Mouse (Mus musculus) cerebellum, adult 11-12 months (tissue): ENCODE data around the gene Csf3.
"Not testable (repeated sequence)": the region's sequence is repeated elsewhere in the genome, so short reads cannot be mapped to it uniquely, and the experiment has no call there.

ENCODE experiments used
- DNase-seq: peaks from one replicate; pipeline ENCODE4 v3.0.0; 2022

The Csf3 gene

DNA sequence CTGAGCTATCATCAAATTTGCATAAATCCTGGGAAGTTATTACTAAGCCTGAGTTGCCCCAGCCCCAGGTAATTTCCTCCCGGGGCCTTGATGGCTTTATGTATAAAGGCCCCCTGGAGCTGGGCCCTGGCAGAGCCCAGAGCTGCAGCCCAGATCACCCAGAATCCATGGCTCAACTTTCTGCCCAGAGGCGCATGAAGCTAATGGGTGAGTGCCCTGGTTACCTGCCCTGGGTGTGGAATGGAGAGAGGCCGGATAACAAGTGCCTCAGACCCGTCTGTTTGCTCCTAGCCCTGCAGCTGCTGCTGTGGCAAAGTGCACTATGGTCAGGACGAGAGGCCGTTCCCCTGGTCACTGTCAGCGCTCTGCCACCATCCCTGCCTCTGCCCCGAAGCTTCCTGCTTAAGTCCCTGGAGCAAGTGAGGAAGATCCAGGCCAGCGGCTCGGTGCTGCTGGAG is at the start of gene Csf3:
Csf3 (plus strand) TSS at position 51 of the 458 bp plus-strand sequence.
- DNase-seq: no peak

DNA sequence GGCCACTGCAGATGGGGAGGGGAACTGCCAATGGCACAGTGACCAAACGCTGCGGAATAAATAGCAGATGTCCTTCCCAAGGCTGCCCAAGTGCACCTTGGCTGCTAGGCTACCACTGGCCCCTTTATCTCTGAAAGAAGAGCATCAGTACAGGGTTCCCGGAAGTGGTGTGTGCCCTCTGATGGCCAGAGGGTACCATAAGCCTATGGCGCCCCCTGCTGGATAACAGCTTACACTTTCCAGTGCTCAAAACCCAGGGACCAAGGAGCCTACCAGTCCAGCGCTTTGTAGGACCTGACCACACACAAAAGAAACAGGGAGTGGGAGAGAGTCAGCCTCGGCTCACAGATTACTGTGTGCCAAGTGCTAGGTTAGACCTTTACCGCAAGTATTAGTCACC is 46.0 kb upstream of the Csf3 start:
- DNase-seq: not testable (repeated sequence)

DNA sequence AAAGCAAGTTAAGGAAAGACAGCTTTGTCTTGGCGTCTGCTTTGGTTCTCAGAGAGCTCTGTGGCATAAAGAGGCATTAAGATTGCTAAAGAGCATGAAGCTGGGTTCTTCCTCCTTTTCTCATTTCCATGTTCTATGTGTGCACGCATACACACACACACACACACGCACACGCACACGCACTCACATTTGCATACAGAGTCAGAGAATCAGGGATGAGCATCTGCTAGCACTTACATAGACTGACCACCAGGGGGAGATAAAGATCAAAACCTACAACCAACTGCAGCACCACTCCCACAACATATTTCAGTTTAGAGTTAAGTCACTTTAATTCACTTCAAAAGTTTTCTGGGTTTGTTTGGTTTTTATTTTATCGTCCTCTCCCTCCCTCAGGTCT is 40.5 kb upstream of the Csf3 start:
- DNase-seq: no peak

- no peak for DNase-seq
These were observed 37.0 kb upstream of the Csf3 start, which contains the start of gene Gsdma for GRCm38 (mm10) chr11:98664091-98664490. TSS of gene Gsdma (plus strand) at chr11:98664351.

DNA sequence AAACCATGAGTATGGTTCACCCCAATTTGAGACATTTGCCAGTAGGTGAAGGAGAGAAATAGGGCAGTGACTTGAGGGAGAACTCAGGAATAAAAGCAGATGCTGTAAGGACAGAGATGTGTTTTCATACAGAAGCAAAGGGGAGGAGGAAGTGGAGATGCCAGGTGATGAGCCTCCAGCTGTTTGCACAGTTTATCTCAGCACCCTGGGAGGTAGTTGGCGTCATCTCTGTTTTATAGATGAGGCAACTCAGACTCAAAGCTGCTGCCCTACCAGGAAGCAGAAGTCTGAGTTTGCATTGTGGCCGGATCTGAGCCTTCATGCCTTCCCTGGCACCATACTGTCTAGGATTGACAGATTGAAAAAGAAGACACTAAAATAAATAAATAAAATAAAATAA is 32.1 kb upstream of the Csf3 start:
- DNase-seq: no peak

DNA sequence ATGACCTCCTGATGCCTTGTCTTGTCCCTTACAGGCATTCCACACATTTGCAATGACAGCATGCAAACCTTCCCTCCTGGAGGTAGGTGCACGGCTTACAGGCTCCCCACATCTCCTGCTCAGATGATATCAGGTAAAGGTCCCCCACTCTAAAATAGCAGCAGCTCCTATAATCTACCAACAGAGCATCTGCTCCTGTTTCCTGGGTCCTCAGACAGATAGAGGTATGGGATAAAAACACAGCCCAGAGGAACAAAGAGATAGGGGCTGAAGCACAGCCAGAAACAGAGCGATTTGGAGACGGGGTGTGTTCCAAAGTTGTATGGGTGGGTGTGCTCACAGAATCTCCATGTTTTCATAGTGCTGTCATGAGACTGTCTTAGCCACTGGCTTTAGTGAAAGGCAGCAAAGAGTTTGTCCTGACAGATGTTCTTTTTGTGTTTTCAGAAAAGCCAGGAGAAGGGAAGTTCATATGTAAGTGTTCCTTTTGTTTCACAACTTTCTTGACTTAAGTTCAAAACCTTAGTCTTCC is 29.7 kb upstream of the Csf3 start:
- DNase-seq: no peak

- DNase-seq: no peak
These were observed 29.2 kb upstream of the Csf3 start for GRCm38 (mm10) chr11:98671857-98672256.

GRCm38 (mm10) chr11:98672482-98672881 is 28.6 kb upstream of the Csf3 start:
- DNase-seq: no peak

GRCm38 (mm10) chr11:98673136-98673535 is 27.9 kb upstream of the Csf3 start:
- DNase-seq: peak; percentile 53

- DNase-seq: no peak
These were observed 25.2 kb upstream of the Csf3 start for GRCm38 (mm10) chr11:98675829-98676363.

DNA sequence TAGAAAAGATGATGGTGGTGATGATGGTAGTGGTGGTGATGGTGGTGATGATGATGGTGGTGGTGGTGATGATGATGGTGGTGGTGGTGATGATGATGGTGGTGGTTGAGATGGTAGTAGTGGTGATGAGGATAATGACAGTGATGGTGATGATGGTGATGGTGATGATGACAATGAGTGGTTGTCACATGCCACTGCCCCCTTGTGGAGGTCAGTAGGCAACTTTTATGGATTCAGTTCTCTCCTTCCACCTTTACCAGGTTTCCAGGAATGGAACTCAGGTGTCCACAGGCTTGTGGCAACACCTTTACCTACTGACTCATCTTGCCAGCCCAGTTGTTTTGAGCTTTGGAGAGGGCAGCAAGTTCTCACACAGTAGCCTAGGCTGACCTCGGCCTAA is 21.0 kb upstream of the Csf3 start:
- peak; percentile 32 for DNase-seq

DNA sequence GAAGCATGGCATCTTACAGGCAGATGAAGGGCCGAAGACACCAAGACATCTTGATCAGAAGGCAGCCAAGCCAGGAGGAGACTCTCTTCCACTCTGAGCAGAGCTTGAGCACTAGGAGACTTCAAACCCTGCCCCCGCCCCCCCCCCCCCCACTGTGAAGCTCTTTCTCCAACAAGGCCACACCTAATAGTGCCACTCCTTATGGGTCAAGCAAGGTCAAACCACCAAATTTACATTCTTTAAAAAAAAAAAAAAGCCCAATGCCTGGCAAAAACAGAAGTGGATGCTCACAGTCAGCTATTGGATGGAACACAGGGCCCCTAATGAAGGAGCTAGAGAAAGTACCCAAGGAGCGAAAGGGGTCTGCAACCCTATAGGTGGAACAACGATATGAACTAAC is 20.5 kb upstream of the Csf3 start:
- not testable (repeated sequence) for DNase-seq

GRCm38 (mm10) chr11:98681186-98681585 is 19.9 kb upstream of the Csf3 start:
- DNase-seq: no peak

- DNase-seq: peak; percentile 97
These were observed 19.0 kb upstream of the Csf3 start, which contains the start of gene Psmd3 for GRCm38 (mm10) chr11:98681786-98682745. TSS of gene Psmd3 (plus strand) at chr11:98682554.

- DNase-seq: no peak
These were observed 18.3 kb upstream of the Csf3 start for GRCm38 (mm10) chr11:98682811-98683210.

DNA sequence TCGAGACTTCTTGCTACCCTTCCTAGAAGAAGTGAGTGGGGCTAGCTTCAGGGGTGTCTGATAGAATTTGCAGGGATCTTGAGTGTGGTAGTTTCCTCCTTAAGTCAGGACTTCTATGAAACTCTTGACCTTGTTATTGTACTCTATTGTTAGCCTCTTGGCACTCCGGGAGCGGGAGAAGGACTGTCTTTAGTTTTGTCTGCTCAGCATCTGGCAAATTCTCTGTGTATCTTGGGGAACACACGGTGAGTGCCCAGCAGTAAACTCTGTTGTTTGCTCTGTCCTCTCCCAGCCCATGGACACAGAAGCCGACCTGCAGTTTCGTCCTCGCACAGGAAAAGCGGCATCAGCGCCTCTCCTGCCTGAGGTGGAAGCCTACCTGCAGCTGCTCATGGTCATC is 15.4 kb upstream of the Csf3 start:
- DNase-seq: no peak

- no peak for DNase-seq
These were observed 14.1 kb upstream of the Csf3 start for GRCm38 (mm10) chr11:98686976-98687375.

DNA sequence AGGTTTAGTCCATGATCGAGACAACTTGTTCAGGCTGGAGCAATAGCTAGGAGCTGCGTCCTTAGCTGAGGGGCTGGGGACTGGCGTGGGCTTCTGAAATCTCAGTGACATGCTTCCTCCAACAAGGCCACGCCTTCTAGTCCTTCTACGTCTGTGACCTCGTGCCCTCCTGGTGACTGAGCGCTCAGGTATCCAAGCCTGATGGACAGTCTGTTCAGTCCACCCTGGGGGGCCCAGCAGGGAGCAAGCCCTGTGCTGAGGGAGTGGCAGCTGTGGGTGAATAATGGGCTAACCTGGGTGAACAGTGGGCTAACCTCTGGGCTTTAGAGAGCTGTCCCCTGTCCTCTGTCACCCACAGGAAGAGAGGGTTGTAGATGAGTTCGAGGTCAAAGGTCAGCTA is 13.1 kb upstream of the Csf3 start:
- no peak for DNase-seq

- peak; percentile 7 for DNase-seq
These were observed 7.9 kb upstream of the Csf3 start for GRCm38 (mm10) chr11:98693201-98693600.

DNA sequence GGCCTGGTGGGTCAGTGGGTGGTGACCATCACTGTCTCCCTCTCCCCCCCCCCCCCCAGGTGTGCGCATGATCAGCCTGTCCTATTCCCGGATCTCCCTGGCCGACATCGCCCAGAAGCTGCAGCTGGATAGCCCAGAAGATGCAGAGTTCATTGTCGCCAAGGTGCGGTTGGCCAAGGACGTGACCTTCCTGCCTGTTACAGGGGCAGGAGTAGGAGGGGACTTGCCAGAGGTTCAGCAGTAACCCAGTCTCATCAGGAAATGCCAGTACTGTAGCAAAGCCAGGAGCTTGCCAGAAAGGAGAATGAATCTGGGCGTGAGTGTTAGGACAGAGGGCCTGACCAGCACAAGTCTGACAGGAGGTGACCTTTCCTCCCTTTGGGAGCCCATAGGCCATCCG is 7.3 kb upstream of the Csf3 start:
- DNase-seq: no peak

DNA sequence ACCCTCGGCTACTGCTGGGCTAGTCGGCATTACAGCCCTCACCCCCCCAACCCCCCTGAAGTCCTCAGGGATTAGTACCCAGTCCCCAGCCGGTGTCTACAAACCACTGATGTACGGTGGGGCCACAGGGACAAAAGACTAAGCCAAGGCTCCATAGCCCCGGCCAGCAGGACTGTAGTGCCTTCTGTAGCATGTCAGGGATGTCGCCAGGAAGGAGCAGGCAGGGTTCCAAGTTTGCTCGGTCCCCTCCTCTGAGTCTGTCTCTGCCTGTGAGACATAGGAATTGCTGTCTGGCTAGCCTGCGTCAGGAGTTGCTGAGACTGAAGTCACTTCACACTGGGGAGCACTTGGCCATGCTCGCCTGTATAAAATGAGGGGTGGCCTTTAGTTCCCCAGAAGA is 6.8 kb upstream of the Csf3 start:
- no peak for DNase-seq

DNA sequence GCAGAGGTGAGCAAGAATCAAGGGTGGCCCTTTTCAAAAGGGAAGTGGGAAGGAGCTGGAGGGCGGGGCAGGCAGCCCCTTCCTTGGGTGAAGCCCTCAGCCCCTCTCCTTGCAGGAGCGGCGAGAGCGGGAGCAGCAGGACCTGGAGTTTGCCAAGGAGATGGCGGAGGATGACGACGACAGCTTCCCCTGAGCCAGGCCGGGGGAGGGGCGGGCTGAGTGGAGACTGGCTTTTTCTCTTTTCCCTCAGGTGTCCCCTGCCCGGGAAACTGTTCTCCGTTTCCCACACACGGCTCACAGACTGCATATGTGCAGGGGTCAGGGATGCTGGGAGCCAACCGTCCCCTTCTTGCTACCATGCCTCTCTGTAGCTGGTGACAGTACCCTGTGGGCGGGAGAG is 5.7 kb upstream of the Csf3 start:
- DNase-seq: no peak

DNA sequence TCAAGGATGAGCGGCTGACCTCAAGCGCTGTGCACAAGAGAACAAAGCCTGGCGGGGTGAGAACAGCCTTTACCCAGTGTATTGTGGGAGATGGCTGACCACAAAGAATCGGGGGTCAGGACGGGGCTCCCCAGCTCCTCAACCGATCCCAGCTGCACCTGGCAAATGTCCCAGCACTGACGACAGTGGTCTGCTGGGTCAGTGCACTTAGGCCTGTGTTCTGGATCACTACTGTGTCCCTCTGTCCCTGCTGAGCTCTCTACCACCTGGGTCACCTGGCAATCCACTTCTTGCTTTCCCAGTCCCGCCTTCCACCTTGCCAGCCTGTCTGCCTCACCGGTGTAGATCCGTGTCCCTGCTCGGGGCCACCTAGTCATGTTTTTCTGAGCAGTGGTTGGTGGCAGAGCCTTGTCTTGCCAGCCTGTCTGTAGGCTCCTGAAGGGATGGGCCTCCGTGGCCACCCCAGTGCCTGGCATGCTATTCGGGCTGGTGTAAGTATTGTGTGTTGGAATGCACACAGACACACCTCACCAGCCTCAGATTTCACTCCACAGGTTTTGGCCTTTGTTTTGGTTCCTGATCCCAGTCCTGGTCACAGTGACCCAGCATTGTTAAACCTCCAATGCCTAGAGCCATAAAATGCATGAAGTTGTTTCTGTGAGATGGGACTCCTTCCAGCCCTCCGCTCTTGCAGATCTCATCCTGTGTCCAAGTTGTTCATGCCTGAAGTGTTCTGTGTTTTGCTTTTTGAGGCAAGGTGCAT is 4.4 kb upstream of the Csf3 start:
- DNase-seq: no peak
